Mouse (Mus musculus) heart, adult 9 months (tissue): ENCODE data around the gene Satb2.
"Not testable (repeated sequence)": the region's sequence is repeated elsewhere in the genome, so short reads cannot be mapped to it uniquely, and the experiment has no call there.

Source experiments
- DNase-seq, 2 experiments: peaks; one replicate each; pipeline ENCODE4 v3.0.0; 2022; ENCODE audit warnings: low spot score in 2 of 2

The Satb2 gene

GRCm38 (mm10) chr1:56833984-56834900 is 144.2 kb downstream of the Satb2 start:
- DNase-seq, result no peak

GRCm38 (mm10) chr1:56833307-56833706 is 145.1 kb downstream of the Satb2 start:
- no peak for DNase-seq

DNA sequence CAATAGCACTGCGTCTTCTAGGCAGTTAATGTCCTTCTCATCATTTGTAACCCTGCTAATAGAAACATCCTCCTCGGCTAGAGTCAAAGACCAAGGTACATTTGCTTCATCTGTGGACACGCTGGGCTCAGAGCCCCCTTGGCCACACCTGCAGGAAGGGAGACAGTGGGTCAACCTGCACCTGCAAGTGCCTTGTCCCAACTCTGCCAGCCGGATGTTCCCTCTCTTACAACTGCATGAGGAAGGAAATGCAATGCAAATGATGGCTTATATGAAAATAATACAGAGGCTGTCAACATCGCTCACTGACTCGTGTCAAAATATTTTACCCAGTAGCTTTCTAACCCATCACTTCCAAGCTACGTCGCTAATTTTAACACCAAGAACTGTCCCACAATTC is 145.7 kb downstream of the Satb2 start:
- DNase-seq, result peak in 1 of 2 experiments; percentile 2

- no peak for DNase-seq
Measured at GRCm38 (mm10) chr1:56822735-56823134, 155.7 kb downstream of the Satb2 start.

DNA sequence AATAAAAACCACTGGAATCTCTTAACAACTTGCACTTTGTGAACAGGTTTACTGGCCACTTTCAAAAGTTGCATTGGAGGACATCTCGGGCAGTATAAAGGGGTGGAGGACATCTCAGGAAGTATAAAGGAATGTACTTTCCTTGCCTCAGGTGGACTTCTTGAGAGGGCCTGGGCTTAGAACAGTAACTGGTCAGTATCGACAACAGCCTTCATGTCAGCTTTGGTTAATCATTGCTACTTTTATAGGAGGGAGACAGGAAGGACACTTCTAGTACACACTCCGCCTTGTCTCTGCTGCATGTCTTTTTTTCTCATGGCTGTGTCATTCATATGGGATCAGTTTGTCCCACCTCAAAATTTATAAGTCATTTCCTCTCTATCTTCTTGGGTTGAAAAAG is 156.4 kb downstream of the Satb2 start:
- DNase-seq, result no peak

GRCm38 (mm10) chr1:56813506-56813905 is 164.9 kb downstream of the Satb2 start:
- no peak for DNase-seq

GRCm38 (mm10) chr1:56812961-56813360 is 165.5 kb downstream of the Satb2 start:
- DNase-seq, result no peak

DNA sequence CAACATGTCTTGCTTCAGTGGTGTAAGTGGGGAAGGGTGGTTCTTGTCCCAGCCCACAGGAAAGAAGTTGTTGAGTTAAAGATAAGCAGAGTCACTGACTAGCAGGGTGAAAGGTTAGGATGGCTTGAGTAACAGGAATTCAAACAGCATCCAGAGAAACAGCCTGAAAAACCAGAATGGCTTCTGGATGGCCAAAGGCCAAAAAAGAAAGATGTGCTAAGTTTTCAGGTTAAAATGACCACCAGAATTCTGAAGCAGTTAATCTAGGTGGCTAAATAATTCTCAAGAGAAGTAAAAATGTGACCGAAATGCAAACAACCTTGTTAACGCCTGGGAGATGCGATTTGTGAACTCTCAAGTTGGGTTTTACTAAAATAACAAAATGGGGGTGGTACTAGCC is 167.0 kb downstream of the Satb2 start:
- DNase-seq, result no peak

DNA sequence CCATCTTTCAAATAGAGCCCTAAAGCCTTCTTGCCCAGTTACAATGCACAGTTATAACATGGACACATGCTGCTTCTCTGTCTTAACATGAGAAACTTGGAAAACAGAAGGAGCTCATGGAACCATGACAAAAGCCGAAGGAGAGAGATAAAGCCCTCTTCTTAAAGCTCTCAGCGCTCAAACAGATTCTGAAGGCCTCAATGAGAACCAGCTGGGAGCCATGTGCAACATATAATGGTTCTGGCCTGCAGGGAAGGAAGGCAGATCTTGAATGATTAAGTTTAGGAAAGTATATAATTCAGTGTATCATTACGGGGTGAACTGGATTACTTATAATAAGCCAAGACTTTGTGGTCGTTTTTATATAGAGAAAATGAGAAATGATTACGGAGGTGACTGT is 172.4 kb downstream of the Satb2 start:
- DNase-seq, result no peak

- no peak for DNase-seq
Measured at GRCm38 (mm10) chr1:56800611-56801010, 177.8 kb downstream of the Satb2 start.

DNA sequence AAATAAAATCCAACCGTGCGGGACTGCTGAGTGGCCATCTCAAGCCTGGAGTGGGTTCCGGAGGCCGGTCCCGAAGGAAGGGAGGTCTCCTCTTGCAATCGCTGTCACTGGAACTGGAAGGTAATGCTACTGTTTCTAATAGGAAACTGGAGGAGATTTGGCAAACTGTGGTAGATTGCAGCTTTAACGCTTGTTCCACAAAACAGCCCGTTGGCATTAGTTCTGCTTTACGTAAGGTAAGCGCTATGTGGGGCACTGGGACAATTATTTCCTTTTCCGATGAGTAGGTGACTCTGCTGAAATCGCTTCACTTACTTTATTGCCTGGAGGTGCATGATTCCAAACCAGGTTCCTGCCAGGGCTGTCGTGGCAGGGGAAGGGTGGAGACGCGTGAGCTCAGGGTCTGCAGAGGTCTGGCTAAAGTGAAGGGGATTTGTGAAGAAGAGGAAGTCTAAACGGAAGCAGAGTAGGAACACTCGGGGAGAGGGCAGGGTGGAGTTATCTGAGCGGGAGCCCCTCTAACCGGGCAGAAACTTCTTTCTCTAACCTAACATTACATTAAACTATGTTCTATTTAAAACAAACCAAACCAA is 183.3 kb downstream of the Satb2 start:
- DNase-seq, result no peak

DNA sequence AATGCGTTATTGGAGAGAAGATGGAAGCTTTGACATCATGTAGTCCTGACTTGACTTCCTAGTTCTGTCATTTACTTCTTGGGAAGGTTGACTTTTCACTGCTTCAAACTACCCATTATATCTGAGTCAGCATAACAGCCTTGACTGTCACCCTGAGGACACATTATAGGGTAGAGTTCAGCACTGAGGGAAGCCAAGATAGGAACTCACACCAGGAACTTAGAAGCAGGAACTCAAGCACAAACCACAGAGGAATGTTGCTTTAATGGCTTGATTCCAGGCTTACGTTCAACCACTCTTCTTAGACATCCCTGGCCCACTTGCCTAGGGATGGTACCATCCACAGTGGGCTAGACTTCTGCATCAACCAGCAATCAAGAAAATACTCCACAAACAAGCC is 188.8 kb downstream of the Satb2 start:
- no peak for DNase-seq

GRCm38 (mm10) chr1:56782139-56782538 is 196.3 kb downstream of the Satb2 start:
- not testable (repeated sequence) for DNase-seq

DNA sequence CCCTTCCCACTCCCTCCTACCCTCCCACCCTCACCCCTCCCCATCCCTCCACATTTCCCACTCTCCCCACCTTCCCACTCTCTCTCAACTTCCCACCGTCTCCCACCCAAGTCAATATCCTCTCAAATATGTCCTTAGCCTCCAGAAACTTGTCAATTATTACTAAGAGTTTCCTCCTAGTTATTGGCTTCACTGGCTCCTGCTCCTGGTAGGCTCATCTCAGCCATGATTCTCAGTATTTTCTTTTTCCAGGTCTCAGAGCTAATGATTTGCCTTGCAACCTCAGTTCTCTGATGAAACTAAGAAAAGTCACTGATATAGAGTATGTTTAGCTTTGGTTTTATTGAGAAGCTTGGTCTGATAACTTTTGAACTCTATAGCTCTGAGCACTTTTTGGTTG is 214.2 kb downstream of the Satb2 start:
- no peak for DNase-seq

GRCm38 (mm10) chr1:56761512-56761911 is 216.9 kb downstream of the Satb2 start:
- DNase-seq, result no peak

DNA sequence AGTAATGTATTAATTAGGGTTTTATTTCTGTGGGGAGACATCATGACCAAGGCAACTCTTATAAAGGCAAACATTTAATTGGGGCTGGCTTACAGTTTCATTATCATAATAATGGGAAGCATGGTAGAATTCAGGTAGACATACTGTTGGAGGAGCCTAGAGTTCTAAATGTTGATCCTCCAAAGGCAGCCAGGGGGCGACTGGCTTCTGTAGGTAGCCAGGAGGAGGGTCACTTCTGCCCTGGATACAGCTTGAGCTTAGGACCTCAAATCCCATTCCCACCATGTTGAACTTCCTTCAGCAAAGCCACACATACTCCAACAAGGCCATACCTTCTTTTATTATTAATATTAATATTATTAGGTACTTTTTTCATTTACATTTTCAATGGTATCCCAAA is 225.2 kb downstream of the Satb2 start:
- DNase-seq, result no peak

- DNase-seq, result no peak
Measured at GRCm38 (mm10) chr1:56750693-56751092, 227.8 kb downstream of the Satb2 start.

- no peak for DNase-seq
Measured at GRCm38 (mm10) chr1:56749629-56750311, 228.7 kb downstream of the Satb2 start.

- DNase-seq, result no peak
Measured at GRCm38 (mm10) chr1:56748876-56749493, 229.5 kb downstream of the Satb2 start.
